Mouse (Mus musculus) gonadal fat pad, adult 2 months (tissue): Measurements from ENCODE around the gene Obsl1. TPM values are rescaled to one million over a fixed set of nuclear protein-coding genes. Genes with fewer than 3 reads are reported as not detected.
A peak's percentile ranks its signal among the peaks of the same experiment; 100 is the strongest.

Source experiments
- DNase-seq: peaks from one replicate; pipeline ENCODE4 v3.0.0-alpha.2; 2012; ENCODE audit warnings: low read depth
- polyA plus RNA-seq: library from polyadenylated mRNA; depleted of rRNA; stranded (reverse); fragments of >200 nt; gene quantifications from 2 replicates; pipeline ENCODE4 v1.2.3, GENCODE M21; 2012; rRNA removed

Obsl1 gene
- polyA plus RNA-seq, 1 experiment = 26.6 TPM

DNA sequence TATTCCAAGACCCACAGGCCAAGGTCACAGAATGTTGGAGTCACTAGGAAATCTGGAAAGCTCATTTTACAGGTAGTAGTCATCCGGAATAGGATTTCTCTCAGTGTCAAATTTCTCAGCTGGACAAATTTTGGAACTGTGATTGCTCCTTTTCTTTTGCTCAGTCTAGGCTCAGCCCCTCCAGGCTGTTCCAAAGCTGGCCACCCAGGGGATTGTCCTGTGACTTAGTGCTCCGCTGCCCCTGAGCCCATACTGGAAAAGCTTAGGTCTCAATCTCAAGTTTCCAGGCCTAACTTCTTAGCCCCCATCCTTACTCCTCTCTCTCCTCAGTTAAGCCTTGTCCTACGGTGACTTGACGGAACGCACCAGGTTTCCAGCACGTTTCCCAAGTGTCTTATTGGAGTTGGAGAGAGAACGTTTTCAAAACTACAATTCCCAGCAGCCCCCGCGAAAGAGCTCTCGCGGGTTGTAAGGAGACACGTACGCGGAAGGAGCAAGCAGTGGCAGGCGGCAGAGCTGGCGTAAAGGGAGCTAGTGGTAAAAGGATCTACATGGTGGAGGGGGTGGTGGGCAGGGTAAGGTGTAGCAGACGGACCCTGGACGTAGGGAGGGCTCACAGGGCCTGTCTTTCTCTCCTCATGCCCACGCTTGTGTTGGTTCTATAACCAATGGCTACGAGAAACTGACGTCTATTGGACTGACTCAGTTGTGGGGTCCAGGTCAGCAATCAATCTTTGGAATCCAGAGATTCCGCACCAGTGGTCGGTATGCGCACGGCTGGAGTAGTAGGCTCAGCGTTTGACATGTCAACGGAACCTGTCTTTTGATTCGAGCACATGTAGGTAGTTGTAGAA is 70.5 kb downstream of the Obsl1 start, which contains the start of gene Gmppa:
TSS of gene Gmppa (plus strand) at position 456 of the 854 bp plus-strand sequence.
- DNase-seq = peak; percentile 47

Other genes starting within 250 kb of the Obsl1 start
- 0.03 and 0.62 TPM in 2 replicates for gene Ptprn, start 241.9 kb downstream of the Obsl1 start, polyA plus RNA-seq
- gene Resp18, start 228.0 kb downstream of the Obsl1 start, polyA plus RNA-seq = not detected in 2 replicates
- 150 and 168 TPM in 2 replicates for gene Dnpep, start 188.5 kb downstream of the Obsl1 start, polyA plus RNA-seq
- gene Des, start 146.1 kb downstream of the Obsl1 start, polyA plus RNA-seq = 71.8 and 92.9 TPM in 2 replicates
- gene Speg, start 131.2 kb downstream of the Obsl1 start, polyA plus RNA-seq = 26.2 and 27.4 TPM in 2 replicates
- 161 and 183 TPM in 2 replicates for gene Gmppa, start 70.5 kb downstream of the Obsl1 start, polyA plus RNA-seq
- gene Asic4, start 56.0 kb downstream of the Obsl1 start, polyA plus RNA-seq = 0.18 and 0.42 TPM in 2 replicates
- 77.6 and 78.4 TPM in 2 replicates for gene Chpf, start 27.1 kb downstream of the Obsl1 start, polyA plus RNA-seq
- gene Tmem198, start 26.9 kb downstream of the Obsl1 start, polyA plus RNA-seq = 2.4 TPM in 2 replicates
- gene Inha, start 625 bp upstream of the Obsl1 start, polyA plus RNA-seq = 33.4 and 42.3 TPM in 2 replicates
- 25.7 and 27.4 TPM in 2 replicates for gene Stk11ip, start 15.1 kb upstream of the Obsl1 start, polyA plus RNA-seq
- 25.8 and 35.8 TPM in 2 replicates for gene Slc4a3, start 39.8 kb upstream of the Obsl1 start, polyA plus RNA-seq